Mouse (Mus musculus) hindbrain, embryonic 11.5 days (tissue): ENCODE data around the gene Phospho2. TPM values are rescaled to one million over a fixed set of nuclear protein-coding genes. Genes with fewer than 3 reads are reported as not detected.

Experiments used
- ATAC-seq: fragments of 200-750 bp; cut with Nextera tagmentation; 2 replicates; pipeline ENCODE4 v1.8.0; 2017; ENCODE audit warnings: mild to moderate bottlenecking, moderate TSS enrichment, moderate library complexity; ENCODE audit not compliant: low FRiP score
- DNase-seq: peaks from one replicate; pipeline ENCODE4 v3.0.0-alpha.2; 2015; ENCODE audit warnings: low spot score
- H3K27ac ChIP-seq: fragments of 300-500 bp; sonication (generic); 2 replicates; pipeline ENCODE4 v1.5.1; 2014; ENCODE audit warnings: mild to moderate bottlenecking, low read depth, low read length
- H3K27me3 ChIP-seq: fragments of 300-500 bp; sonication (generic); 2 replicates; pipeline ENCODE4 v1.6.1; 2014; ENCODE audit warnings: mild to moderate bottlenecking, low read length, moderate library complexity, mixed read lengths; ENCODE audit not compliant: control insufficient read depth, insufficient read depth
- H3K36me3 ChIP-seq: fragments of 300-500 bp; sonication (generic); 2 replicates; pipeline ENCODE4 v1.6.1; 2014; ENCODE audit warnings: mild to moderate bottlenecking, low read length, moderate library complexity, mixed read lengths; ENCODE audit not compliant: control insufficient read depth, insufficient read depth
- H3K4me1 ChIP-seq: fragments of 300-500 bp; sonication (generic); replicated peaks from 2 replicates; pipeline ENCODE4 v1.6.1; 2014; ENCODE audit warnings: low read length, mixed read lengths; ENCODE audit not compliant: control insufficient read depth, insufficient read depth
- H3K4me2 ChIP-seq: fragments of 300-500 bp; sonication (generic); replicated peaks from 2 replicates; pipeline ENCODE4 v1.6.1; 2014; ENCODE audit warnings: mild to moderate bottlenecking, low read depth, low read length
- H3K4me3 ChIP-seq: fragments of 300-500 bp; sonication (generic); 2 replicates; pipeline ENCODE4 v1.5.1; 2014; ENCODE audit warnings: low read depth, low read length
- H3K9ac ChIP-seq: fragments of 300-500 bp; sonication (generic); 2 replicates; pipeline ENCODE4 v1.6.1; 2014; ENCODE audit warnings: low read depth, low read length
- H3K9me3 ChIP-seq: fragments of 300-500 bp; sonication (generic); 2 replicates; pipeline ENCODE4 v1.6.1; 2016; ENCODE audit warnings: low read length; ENCODE audit not compliant: control insufficient read depth
- whole genome bisulfite sequencing: fragments of 180-500 bp; shearing (Covaris S2); extraction: QIAGEN DNeasy Blood & Tissue Kit; methylation state at CpG from one replicate; pipeline ENCODE4 v1.1.7; 2014; 5-methylcytosine and 5-hydroxymethylcytosine counted together
- polyA plus RNA-seq: library from polyadenylated mRNA; unstranded; fragments of >200 nt; fragmentation: Nextera tagmentation; extraction: Ambion mirVana; gene quantifications from 2 replicates; pipeline ENCODE4 v1.2.1, GENCODE M21; 2014

Phospho2 gene
- polyA plus RNA-seq = 41.5 and 45.1 TPM in 2 replicates

DNA sequence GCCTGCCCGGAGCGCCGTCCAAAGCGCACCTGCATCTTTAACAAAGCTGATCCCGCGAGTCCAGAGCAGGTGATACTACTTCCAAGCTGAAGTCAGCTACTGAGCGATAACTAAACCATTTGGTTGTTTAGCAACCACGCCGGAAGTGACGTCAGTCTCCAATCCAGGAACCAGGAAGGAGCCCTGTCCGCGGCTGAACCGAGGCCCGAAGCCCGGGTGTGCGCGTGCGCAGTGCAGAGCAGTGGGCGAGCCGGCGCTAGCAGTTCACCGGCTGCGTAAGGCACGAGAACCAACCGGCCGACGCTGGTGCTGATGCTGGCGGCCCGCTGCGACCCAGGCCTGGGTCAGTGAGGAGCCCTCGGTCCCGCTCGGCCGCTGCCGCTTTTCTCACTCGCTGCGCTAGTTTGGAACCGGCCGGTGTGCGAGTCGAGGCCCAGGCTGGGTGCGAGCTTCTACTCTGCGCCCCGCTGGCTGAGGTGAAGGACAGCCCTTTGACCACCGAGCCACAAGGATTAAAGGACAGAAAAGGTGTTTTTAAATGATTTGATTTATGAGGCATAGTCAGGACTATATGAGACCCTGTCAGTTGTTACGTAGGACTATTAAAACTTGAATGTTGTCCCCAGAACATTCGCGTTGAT, at the start of gene Phospho2, which contains the start of gene Ccdc173:
Gene Phospho2, plus strand, starts transcription at position 195 of the 641 bp plus-strand sequence.
Gene Ccdc173, minus strand, starts transcription at position 147 of the 641 bp plus-strand sequence.
- peak within 1 kb of the TSS; percentile 71 for H3K4me2 ChIP-seq
- peak within 1 kb of the TSS; percentile 74 for H3K27ac ChIP-seq
- peak within 1 kb of the TSS; percentile 78 for H3K9ac ChIP-seq
- H3K4me3 ChIP-seq = peak within 1 kb of the TSS; percentile 67
- no peaks in the 10 kb centered on the region for H3K4me1 ChIP-seq
- WGBS = 1% methylated on average over 48 of the region's 48 CpGs
- DNase-seq = peak; percentile 99
- H3K9me3 ChIP-seq = no peaks in the 10 kb centered on the region
- H3K27me3 ChIP-seq = no peaks in the 10 kb centered on the region
- ATAC-seq = peak; percentile 94
- H3K36me3 ChIP-seq = 0 out of 2 replicates have a peak, but pooled peaks cover 5% of the 10 kb centered on the region

- Histone ChIP-seq H3K27ac (no peak overlapping the region), H3K4me3 (no peak overlapping the region), H3K9ac (no peak overlapping the region), H3K36me3 (peaks cover 16% of the 10 kb centered on the region), H3K4me1 (no peaks in the 10 kb centered on the region), H3K4me2 (no peak overlapping the region), H3K9me3 (no peaks in the 10 kb centered on the region), H3K27me3 (no peaks in the 10 kb centered on the region)
- 97% methylated on average over 1 of the region's 1 CpGs for WGBS
- ATAC-seq (no peak), DNase-seq (no peak)
Observed at GRCm38 (mm10) chr2:69745091-69745490, 44.3 kb upstream of the Phospho2 start.

- Histone ChIP-seq H3K4me2 (no peak overlapping the region), H3K9me3 (no peaks in the 10 kb centered on the region), H3K4me1 (no peaks in the 10 kb centered on the region), H3K36me3 (no peaks in the 10 kb centered on the region), H3K9ac (no peak overlapping the region), H3K27ac (0 out of 2 replicates have a peak overlapping the region, but pooled peaks have one; percentile 25), H3K4me3 (no peak overlapping the region), H3K27me3 (no peaks in the 10 kb centered on the region)
- ATAC-seq = peak; percentile 78; the same call in 1 of the 2 replicates
- WGBS = 46% methylated on average over 5 of the region's 5 CpGs
- peak; percentile 19 for DNase-seq
Observed at GRCm38 (mm10) chr2:69760980-69761379, 28.4 kb upstream of the Phospho2 start.

DNA sequence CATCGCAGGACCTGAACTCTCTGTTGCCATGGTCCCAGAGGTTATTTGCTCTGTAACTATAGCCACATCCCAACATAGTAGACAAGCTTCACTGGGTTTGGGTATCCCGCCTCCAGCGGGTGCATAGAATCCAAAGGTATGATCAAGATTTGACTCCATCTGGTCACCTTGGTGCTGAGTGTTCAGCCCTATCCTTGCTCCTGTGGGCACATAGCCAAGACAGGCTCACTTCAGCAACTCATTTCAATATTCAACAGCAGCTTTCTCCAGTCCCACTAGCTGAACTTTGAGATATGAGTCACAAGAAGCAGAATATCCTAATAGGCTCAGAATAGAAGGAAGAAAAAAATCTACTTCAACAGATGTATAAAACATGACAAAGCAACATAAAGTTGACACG, 26.1 kb upstream of the Phospho2 start:
- ATAC-seq = no peak
- Histone ChIP-seq H3K9ac (no peak overlapping the region), H3K9me3 (no peaks in the 10 kb centered on the region), H3K4me3 (no peak overlapping the region), H3K36me3 (no peaks in the 10 kb centered on the region), H3K4me2 (no peak overlapping the region), H3K4me1 (no peaks in the 10 kb centered on the region), H3K27me3 (no peaks in the 10 kb centered on the region), H3K27ac (no peak overlapping the region)
- WGBS = 76% methylated on average over 4 of the region's 4 CpGs
- DNase-seq = no peak

- no peak overlapping the region for H3K9ac ChIP-seq
- no peaks in the 10 kb centered on the region for H3K4me1 ChIP-seq
- ATAC-seq = no peak
- H3K4me3 ChIP-seq = no peak overlapping the region
- H3K4me2 ChIP-seq = no peak overlapping the region
- no peak overlapping the region for H3K27ac ChIP-seq
- DNase-seq = no peak
- no peaks in the 10 kb centered on the region for H3K27me3 ChIP-seq
- no peaks in the 10 kb centered on the region for H3K9me3 ChIP-seq
- WGBS = 92% methylated on average over 1 of the region's 1 CpGs
- H3K36me3 ChIP-seq = no peaks in the 10 kb centered on the region
Observed at GRCm38 (mm10) chr2:69764716-69765115, 24.7 kb upstream of the Phospho2 start.

DNA sequence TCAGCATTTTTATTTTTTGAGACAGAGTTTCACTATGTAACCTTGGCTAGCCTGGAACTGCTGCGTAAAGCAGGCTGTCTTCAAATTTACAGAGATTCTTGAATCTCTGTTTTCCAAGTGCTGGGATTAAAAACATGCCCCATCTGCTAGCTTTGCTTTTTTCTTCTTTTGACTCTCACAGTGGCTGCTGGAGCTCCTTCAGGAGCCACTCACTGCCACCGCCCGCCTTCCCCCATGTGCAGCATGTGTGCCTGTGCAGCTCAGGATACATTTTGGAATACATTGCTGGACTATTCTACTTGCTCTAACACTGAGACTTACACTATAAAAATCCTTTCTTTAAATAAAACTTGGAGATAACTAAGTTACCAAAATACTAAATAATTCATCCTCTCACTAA, 16.1 kb upstream of the Phospho2 start:
- no peaks in the 10 kb centered on the region for H3K27me3 ChIP-seq
- H3K9me3 ChIP-seq = no peaks in the 10 kb centered on the region
- no peak overlapping the region for H3K4me3 ChIP-seq
- no peak overlapping the region for H3K27ac ChIP-seq
- DNase-seq (no peak), ATAC-seq (no peak)
- no peak overlapping the region for H3K4me2 ChIP-seq
- H3K36me3 ChIP-seq = no peaks in the 10 kb centered on the region
- H3K4me1 ChIP-seq = no peaks in the 10 kb centered on the region
- no peak overlapping the region for H3K9ac ChIP-seq
- WGBS = 93% methylated on average over 3 of the region's 3 CpGs

DNA sequence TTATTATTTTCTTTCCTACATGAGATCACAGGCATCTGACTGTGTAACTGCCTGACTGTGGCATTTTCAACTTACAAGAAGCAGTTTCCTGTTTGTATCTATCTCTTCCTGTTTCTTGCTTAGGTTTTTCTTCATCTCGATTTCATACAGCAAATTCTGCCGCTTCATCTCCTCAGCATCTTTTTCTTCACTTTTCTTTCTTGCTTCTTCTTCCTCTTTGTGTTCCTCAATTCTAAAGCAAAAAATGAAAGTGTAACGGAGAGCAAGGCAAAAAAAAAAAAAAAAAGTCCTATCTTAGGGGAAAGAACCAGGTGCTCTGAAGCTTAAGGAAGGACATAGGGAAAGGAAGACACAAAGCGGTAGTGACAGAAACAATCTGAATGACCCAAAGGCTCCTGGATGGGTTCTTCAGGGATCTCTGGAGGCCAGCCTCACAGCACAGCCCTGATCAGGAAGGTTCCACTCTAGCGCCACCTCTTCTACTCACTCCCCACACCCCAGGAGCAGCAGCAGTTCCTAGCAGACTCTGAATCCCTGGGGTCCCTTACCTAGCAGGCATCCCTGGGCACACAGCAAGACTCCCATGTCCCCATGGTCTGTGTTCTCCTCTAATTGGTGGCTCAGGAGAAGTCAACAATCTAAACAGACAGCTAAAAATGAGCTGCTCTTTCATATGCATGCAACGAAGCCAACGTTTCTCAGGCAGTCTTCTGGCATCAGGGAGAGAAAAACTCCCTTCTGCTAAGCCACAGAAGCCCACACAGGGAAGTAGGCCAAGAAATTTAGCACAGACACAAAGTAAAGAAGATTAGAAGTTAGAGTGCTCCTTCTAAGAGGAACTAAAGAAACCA, 11.2 kb upstream of the Phospho2 start:
- WGBS = 76% methylated on average over 7 of the region's 7 CpGs
- ATAC-seq = no peak

GRCm38 (mm10) chr2:69778836-69779177, 10.6 kb upstream of the Phospho2 start:
- H3K9ac ChIP-seq = no peak overlapping the region
- 54% methylated on average over 5 of the region's 5 CpGs for WGBS

More for the DNA sequence above, 11.2 kb upstream of the Phospho2 start:
- Histone ChIP-seq H3K36me3 (no peaks in the 10 kb centered on the region), H3K9ac (no peak overlapping the region), H3K9me3 (no peaks in the 10 kb centered on the region), H3K4me3 (no peak overlapping the region), H3K4me2 (no peak overlapping the region), H3K27me3 (no peaks in the 10 kb centered on the region), H3K27ac (no peak overlapping the region), H3K4me1 (no peaks in the 10 kb centered on the region)
- DNase-seq = no peak

More at GRCm38 (mm10) chr2:69778836-69779177, 10.6 kb upstream of the Phospho2 start:
- H3K4me1 ChIP-seq = no peaks in the 10 kb centered on the region
- peak; percentile 22 for DNase-seq
- H3K4me2 ChIP-seq = no peak overlapping the region
- ATAC-seq = no peak
- no peaks in the 10 kb centered on the region for H3K27me3 ChIP-seq
- no peaks in the 10 kb centered on the region for H3K9me3 ChIP-seq
- no peaks in the 10 kb centered on the region for H3K36me3 ChIP-seq
- H3K4me3 ChIP-seq = no peak overlapping the region
- no peak overlapping the region for H3K27ac ChIP-seq
